Mouse (Mus musculus) lung, embryonic 14.5 days (tissue): ENCODE data around the gene Parp16. TPM values are rescaled to one million over a fixed set of nuclear protein-coding genes. Genes with fewer than 3 reads are reported as not detected.
"Not testable (repeated sequence)": the region's sequence is repeated elsewhere in the genome, so short reads cannot be mapped to it uniquely, and the experiment has no call there.

Experiments
- ATAC-seq: fragments of 200-750 bp; cut with Nextera tagmentation; 2 replicates; pipeline ENCODE4 v1.8.0; 2017; ENCODE audit warnings: mild to moderate bottlenecking, moderate TSS enrichment, moderate library complexity; ENCODE audit not compliant: insufficient read depth
- DNase-seq: peaks from one replicate; pipeline ENCODE4 v3.0.0-alpha.2; 2015
- H3K27ac ChIP-seq: fragments of 300-500 bp; sonication (generic); 2 replicates; pipeline ENCODE4 v1.5.1; 2014; ENCODE audit warnings: low read depth, mild to moderate bottlenecking, moderate library complexity
- H3K27me3 ChIP-seq: fragments of 300-500 bp; sonication (generic); 2 replicates; pipeline ENCODE4 v1.6.1; 2014; ENCODE audit warnings: low read length, control low read depth; ENCODE audit not compliant: insufficient read depth
- H3K36me3 ChIP-seq: fragments of 300-500 bp; sonication (generic); 2 replicates; pipeline ENCODE4 v1.6.1; 2014; ENCODE audit warnings: control low read depth; ENCODE audit not compliant: insufficient read depth
- H3K4me1 ChIP-seq: fragments of 300-500 bp; sonication (generic); 2 replicates; pipeline ENCODE4 v1.6.1; 2014; ENCODE audit warnings: antibody characterized with exemption, control low read depth; ENCODE audit not compliant: insufficient read depth
- H3K4me2 ChIP-seq: fragments of 300-500 bp; sonication (generic); 2 replicates; pipeline ENCODE4 v1.6.1; 2014; ENCODE audit warnings: mild to moderate bottlenecking
- H3K4me3 ChIP-seq: fragments of 300-500 bp; sonication (generic); 2 replicates; pipeline ENCODE4 v1.5.1; 2014; ENCODE audit warnings: low read depth, low read length
- H3K9ac ChIP-seq: fragments of 300-500 bp; sonication (generic); 2 replicates; pipeline ENCODE4 v1.6.1; 2014
- H3K9me3 ChIP-seq: fragments of 300-500 bp; sonication (generic); 2 replicates; pipeline ENCODE4 v1.6.1; 2016; ENCODE audit warnings: low read depth, low read length, control low read depth
- CTCF ChIP-seq: IDR thresholded peaks from 2 replicates; pipeline ENCODE4 v1.5.1; 2016; ENCODE audit warnings: antibody characterized with exemption, low read depth
- WGBS: fragments of 180-500 bp; shearing (Covaris S2); extraction: QIAGEN DNeasy Blood & Tissue Kit; methylation state at CpG from one replicate; pipeline ENCODE4 v1.1.7; 2014; 5-methylcytosine and 5-hydroxymethylcytosine counted together
- polyA plus RNA-seq: library from polyadenylated mRNA; unstranded; fragments of >200 nt; fragmentation: Nextera tagmentation; extraction: Ambion mirVana; gene quantifications from 2 replicates; pipeline ENCODE4 v1.2.1, GENCODE M21; 2014

Parp16 gene
- polyA plus RNA-seq, 1 experiment from 2014 or later: 5.3 TPM

DNA sequence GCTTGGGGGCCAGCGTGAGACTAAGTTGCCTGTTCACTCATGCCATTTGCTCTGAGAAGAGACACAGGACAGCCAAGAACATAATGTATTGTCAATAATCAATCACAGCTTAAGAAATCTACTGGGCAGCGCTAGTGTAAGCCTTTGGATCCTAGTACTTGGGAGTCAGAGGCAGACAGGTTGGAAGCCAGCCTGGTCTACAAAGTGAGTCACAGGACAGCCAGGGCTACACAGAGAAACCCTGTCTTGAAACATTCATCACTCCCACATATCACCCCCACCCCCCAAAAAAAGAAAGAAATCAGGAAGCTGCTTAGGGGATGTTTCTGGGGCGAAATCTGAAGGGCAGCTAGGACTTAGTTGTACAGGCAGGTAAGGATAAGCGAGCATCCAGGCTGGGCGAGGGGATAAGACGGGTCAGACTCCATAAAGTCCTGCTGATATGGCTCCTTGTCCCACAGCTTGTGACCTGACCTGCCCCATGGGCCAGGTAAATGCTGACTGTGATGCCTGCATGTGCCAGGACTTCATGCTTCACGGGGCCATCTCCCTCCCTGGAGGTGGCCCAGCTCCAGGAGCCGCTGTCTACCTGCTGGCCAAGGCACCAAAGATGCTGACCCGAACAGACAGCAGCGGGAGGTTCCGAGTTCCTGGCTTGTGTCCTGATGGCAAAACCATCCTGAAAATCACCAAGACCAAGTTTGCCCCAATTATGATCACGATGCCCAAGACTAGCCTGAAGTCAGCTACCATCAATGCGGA, 78.1 kb downstream of the Parp16 start:
- Histone ChIP-seq H3K4me1 (no peaks in the 10 kb centered on the region), H3K27me3 (no peaks in the 10 kb centered on the region), H3K9ac (no peak overlapping the region; the same call in 1 of the 2 replicates), H3K4me2 (no peak overlapping the region), H3K9me3 (no peaks in the 10 kb centered on the region), H3K36me3 (no peaks in the 10 kb centered on the region), H3K4me3 (no peak overlapping the region), H3K27ac (no peak overlapping the region)
- ATAC-seq (no peak), DNase-seq (no peak)
- 84% methylated on average over 13 of the region's 13 CpGs for WGBS
- TF ChIP-seq CTCF: no peak

- no peaks in the 10 kb centered on the region for H3K36me3 ChIP-seq
- no peak overlapping the region for H3K4me3 ChIP-seq
- no peaks in the 10 kb centered on the region for H3K9me3 ChIP-seq
- H3K4me2 ChIP-seq: no peak overlapping the region
- TF ChIP-seq CTCF: no peak
- 80% methylated on average over 4 of the region's 4 CpGs for WGBS
- no peaks in the 10 kb centered on the region for H3K4me1 ChIP-seq
- no peak overlapping the region for H3K9ac ChIP-seq
- ATAC-seq (no peak), DNase-seq (no peak)
- H3K27me3 ChIP-seq: no peaks in the 10 kb centered on the region
- H3K27ac ChIP-seq: no peak overlapping the region
Measured at GRCm38 (mm10) chr9:65273873-65274272, 78.7 kb downstream of the Parp16 start.

- not testable (repeated sequence) for ATAC-seq, DNase-seq, H3K4me3 ChIP-seq, H3K36me3 ChIP-seq, H3K9me3 ChIP-seq, H3K4me1 ChIP-seq, H3K4me2 ChIP-seq, H3K27ac ChIP-seq, H3K9ac ChIP-seq, H3K27me3 ChIP-seq
- 68% methylated on average over 3 of the region's 3 CpGs for WGBS
Measured at GRCm38 (mm10) chr9:65274851-65275250, 79.7 kb downstream of the Parp16 start.

- no peak for DNase-seq
- H3K27me3 ChIP-seq: no peaks in the 10 kb centered on the region
- no peak overlapping the region for H3K4me2 ChIP-seq
- ATAC-seq: no peak
- no peaks in the 10 kb centered on the region for H3K36me3 ChIP-seq
- no peak overlapping the region for H3K9ac ChIP-seq
- no peak overlapping the region for H3K4me3 ChIP-seq
- no peaks in the 10 kb centered on the region for H3K4me1 ChIP-seq
- H3K27ac ChIP-seq: no peak overlapping the region
- no peak for TF ChIP-seq CTCF
- H3K9me3 ChIP-seq: no peaks in the 10 kb centered on the region
- 77% methylated on average over 4 of the region's 4 CpGs for WGBS
Measured at GRCm38 (mm10) chr9:65275810-65276530, 80.8 kb downstream of the Parp16 start.

GRCm38 (mm10) chr9:65281536-65282151, 86.5 kb downstream of the Parp16 start:
- Histone ChIP-seq H3K27ac (no peak overlapping the region), H3K36me3 (no peaks in the 10 kb centered on the region), H3K4me3 (no peak overlapping the region), H3K4me1 (no peaks in the 10 kb centered on the region), H3K27me3 (no peaks in the 10 kb centered on the region), H3K9me3 (no peaks in the 10 kb centered on the region), H3K9ac (no peak overlapping the region), H3K4me2 (no peak overlapping the region)
- ATAC-seq (no peak), DNase-seq (peak; percentile 6)
- no peak for TF ChIP-seq CTCF
- 66% methylated on average over 5 of the region's 5 CpGs for WGBS

DNA sequence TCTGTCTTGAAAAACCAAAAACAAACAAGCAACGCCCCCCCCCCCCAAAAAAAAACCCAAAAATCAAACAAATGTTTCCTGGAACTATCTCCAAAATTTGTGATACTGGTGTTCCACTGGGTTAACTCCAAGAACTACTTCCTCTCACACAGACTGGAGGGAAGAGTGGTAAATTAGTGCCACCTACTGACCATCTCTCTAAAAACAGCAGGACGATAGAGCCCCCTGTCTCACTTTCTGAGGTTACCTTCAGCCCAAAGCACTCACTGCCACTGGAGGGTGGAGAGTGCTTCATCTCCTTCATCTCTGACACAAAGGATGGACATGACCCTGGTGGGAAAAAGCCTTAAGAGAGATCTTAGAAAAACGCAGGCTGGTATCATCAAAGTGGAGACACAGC, 88.1 kb downstream of the Parp16 start:
- no peaks in the 10 kb centered on the region for H3K36me3 ChIP-seq
- TF ChIP-seq CTCF: peak; percentile 79
- no peaks in the 10 kb centered on the region for H3K27me3 ChIP-seq
- H3K9ac ChIP-seq: no peak overlapping the region
- H3K27ac ChIP-seq: no peak overlapping the region
- 1% methylated on average over 3 of the region's 3 CpGs for WGBS
- DNase-seq (peak; percentile 86), ATAC-seq (no peak)
- H3K9me3 ChIP-seq: no peaks in the 10 kb centered on the region
- H3K4me3 ChIP-seq: no peak overlapping the region
- H3K4me2 ChIP-seq: no peak overlapping the region
- H3K4me1 ChIP-seq: no peaks in the 10 kb centered on the region

DNA sequence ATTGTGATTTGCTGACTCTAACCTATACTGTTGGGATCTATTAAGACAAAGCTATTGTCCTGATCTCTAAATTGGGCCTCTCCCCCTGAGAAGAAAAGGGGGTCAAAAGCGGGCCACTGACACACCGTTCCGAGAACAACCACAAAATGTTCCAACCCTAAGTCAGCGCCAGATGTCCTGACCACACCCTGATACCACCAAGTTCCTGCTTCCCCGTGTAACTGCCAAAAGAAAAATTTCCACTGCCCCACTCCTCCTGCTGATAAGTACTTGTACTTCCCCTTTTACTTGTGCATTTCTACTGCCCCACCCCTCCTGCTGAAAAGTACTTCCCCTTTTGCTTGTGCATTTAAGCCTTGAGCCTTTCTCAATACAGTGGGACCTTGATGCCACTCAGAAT, 93.1 kb downstream of the Parp16 start:
- H3K27ac ChIP-seq, H3K27me3 ChIP-seq, H3K36me3 ChIP-seq, ATAC-seq, H3K4me2 ChIP-seq, H3K9me3 ChIP-seq, H3K4me1 ChIP-seq, H3K9ac ChIP-seq, H3K4me3 ChIP-seq, DNase-seq: not testable (repeated sequence)
- 73% methylated on average over 5 of the region's 5 CpGs for WGBS

Other genes with a start within 250 kb of the Parp16 start
- 0.04 and 0.09 TPM in 2 replicates for gene Slc24a1, start 243.7 kb upstream of the Parp16 start, polyA plus RNA-seq
- 64.1 and 66.0 TPM in 2 replicates for gene Ints14, start 234.4 kb upstream of the Parp16 start, polyA plus RNA-seq
- gene Hacd3, start 173.7 kb upstream of the Parp16 start, polyA plus RNA-seq: 69.4 and 72.2 TPM in 2 replicates
- gene Dpp8, start 162.9 kb upstream of the Parp16 start, polyA plus RNA-seq: 31.7 and 34.8 TPM in 2 replicates
- gene Igdcc4, start 93.9 kb upstream of the Parp16 start, polyA plus RNA-seq: 26.4 and 28.9 TPM in 2 replicates
- 2.3 and 4.1 TPM in 2 replicates for gene Igdcc3, start 54.2 kb upstream of the Parp16 start, polyA plus RNA-seq
- gene Cilp, start 69.8 kb downstream of the Parp16 start, polyA plus RNA-seq: 0.22 TPM in 1 of 2 replicates, not detected in the other
- gene Clpx, start 98.9 kb downstream of the Parp16 start, polyA plus RNA-seq: 44.7 and 53.0 TPM in 2 replicates
- 14.5 and 14.8 TPM in 2 replicates for gene Pdcd7, start 150.8 kb downstream of the Parp16 start, polyA plus RNA-seq
- gene Ubap1l, start 165.7 kb downstream of the Parp16 start, polyA plus RNA-seq: 0.24 and 0.61 TPM in 2 replicates
- 4.2 and 4.5 TPM in 2 replicates for gene Kbtbd13, start 196.3 kb downstream of the Parp16 start, polyA plus RNA-seq
- 48.8 TPM in 2 replicates for gene Rasl12, start 203.2 kb downstream of the Parp16 start, polyA plus RNA-seq
- not detected in 2 replicates for gene Slc51b, start 227.6 kb downstream of the Parp16 start, polyA plus RNA-seq
- 19.4 and 21.2 TPM in 2 replicates for gene Mtfmt, start 240.4 kb downstream of the Parp16 start, polyA plus RNA-seq